Mouse (Mus musculus): Measurements from ENCODE around the gene Ophn1. TPM values are rescaled to one million over a fixed set of nuclear protein-coding genes. Genes with fewer than 3 reads are reported as not detected.

Ophn1 gene
- 40.2 and 40.8 TPM in 2 replicates for polyA plus RNA-seq (2015; fragmentation: Nextera tagmentation; extraction: Ambion mirVana)

DNA sequence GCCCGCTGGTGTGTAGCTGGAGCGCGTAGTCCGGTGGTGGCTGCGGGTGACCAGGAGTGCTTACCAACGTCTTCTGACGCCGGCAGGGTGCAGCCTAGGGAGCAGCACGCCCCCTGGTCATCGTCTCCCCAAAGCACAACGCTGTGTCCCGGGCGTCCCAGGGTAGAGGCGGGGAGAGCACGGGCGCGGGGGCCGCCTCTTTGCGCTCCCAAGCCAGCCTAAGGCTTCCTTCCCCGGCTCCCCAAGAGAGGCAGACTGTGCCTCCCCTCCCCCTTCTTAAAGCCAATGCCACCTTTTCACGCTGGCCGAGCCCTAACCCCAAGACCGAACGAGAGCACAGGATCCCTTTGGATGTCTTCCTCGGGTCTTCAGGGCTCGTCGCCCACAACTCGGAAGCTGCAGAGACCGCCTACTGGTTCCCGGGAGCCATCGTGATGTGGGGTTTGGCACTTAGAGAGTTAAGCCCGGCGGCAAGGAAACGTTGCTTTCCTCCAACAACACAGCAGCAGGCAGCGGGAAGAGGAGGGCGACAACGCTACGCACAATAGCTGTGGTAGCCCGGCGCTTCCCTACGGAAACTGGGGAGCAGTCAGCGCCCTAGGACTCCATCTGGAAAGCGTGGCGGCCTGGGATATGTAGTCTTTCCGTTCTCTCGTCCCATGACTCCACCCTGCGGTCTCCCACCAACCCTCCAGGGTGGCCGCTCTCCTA, at the start of gene Ophn1:
Ophn1 (minus strand) TSS at position 620 of the 711 bp plus-strand sequence.
- Histone ChIP-seq H3K4me1 (replicated peaks) (peaks cover 3% of the 10 kb centered on the region), H3K9me3 (no peaks in the 10 kb centered on the region), H3K4me3 (peak within 1 kb of the TSS; percentile 58), H3K27me3 (no peaks in the 10 kb centered on the region), H3K36me3 (no peaks in the 10 kb centered on the region), H3K27ac (replicated peaks) (peak within 1 kb of the TSS; percentile 88), H3K4me2 (peak within 1 kb of the TSS; percentile 56), H3K9ac (peak within 1 kb of the TSS; percentile 62)
- WGBS: 17% methylated on average over 43 of the region's 48 CpGs
- peak; percentile 96 for ATAC-seq (ENCODE audit: low FRiP score, low read depth)

- Histone ChIP-seq H3K4me1 (replicated peaks) (peaks cover 6% of the 10 kb centered on the region), H3K9me3 (no peaks in the 10 kb centered on the region), H3K27ac (replicated peaks) (peak overlapping the region; percentile 90), H3K4me2 (peak overlapping the region; percentile 56), H3K4me3 (peak overlapping the region; percentile 58), H3K36me3 (0 out of 2 replicates have a peak, but pooled peaks cover 6% of the 10 kb centered on the region), H3K9ac (peak overlapping the region; percentile 60), H3K27me3 (no peaks in the 10 kb centered on the region)
- 22% methylated on average over 57 of the region's 57 CpGs for WGBS
- ATAC-seq (ENCODE audit: low FRiP score, low read depth): peak; percentile 80
Measured at GRCm38 (mm10) chrX:98937555-98938294, 46.9 kb upstream of the Ophn1 start.

- Histone ChIP-seq H3K9me3 (no peaks in the 10 kb centered on the region), H3K4me2 (peak overlapping the region; percentile 58), H3K9ac (peak overlapping the region; percentile 60), H3K27me3 (no peaks in the 10 kb centered on the region), H3K36me3 (0 out of 2 replicates have a peak, but pooled peaks cover 1% of the 10 kb centered on the region), H3K4me3 (peak overlapping the region; percentile 58), H3K4me1 (replicated peaks) (peaks cover 6% of the 10 kb centered on the region), H3K27ac (replicated peaks) (peak overlapping the region; percentile 90)
- ATAC-seq (ENCODE audit: low FRiP score, low read depth): peak; percentile 96
- WGBS: 21% methylated on average over 66 of the region's 66 CpGs
Measured at GRCm38 (mm10) chrX:98936707-98937554, 46.1 kb upstream of the Ophn1 start.

- no peak for ATAC-seq (ENCODE audit: low FRiP score, low read depth)
- H3K9me3 ChIP-seq: no peaks in the 10 kb centered on the region
- no peaks in the 10 kb centered on the region for H3K27me3 ChIP-seq
- peak within 1 kb of the TSS; percentile 60 for H3K9ac ChIP-seq
- peak within 1 kb of the TSS; percentile 90 for H3K27ac ChIP-seq (replicated peaks)
- peaks cover 6% of the 10 kb centered on the region for H3K4me1 ChIP-seq (replicated peaks)
- H3K4me2 ChIP-seq: peak within 1 kb of the TSS; percentile 58
- H3K36me3 ChIP-seq: no peaks in the 10 kb centered on the region
- WGBS: 71% methylated on average over 3 of the region's 3 CpGs
- H3K4me3 ChIP-seq: peak within 1 kb of the TSS; percentile 58
Measured at GRCm38 (mm10) chrX:98936101-98936500, 45.3 kb upstream of the Ophn1 start, which contains the start of gene Yipf6. TSS of gene Yipf6 (plus strand) at chrX:98936316.

GRCm38 (mm10) chrX:98919423-98919822, 28.6 kb upstream of the Ophn1 start:
- Histone ChIP-seq H3K27me3 (0 out of 2 replicates have a peak, but pooled peaks cover 5% of the 10 kb centered on the region), H3K4me3 (no peak overlapping the region), H3K4me1 (replicated peaks) (no peaks in the 10 kb centered on the region), H3K4me2 (no peak overlapping the region), H3K9ac (no peak overlapping the region), H3K36me3 (no peaks in the 10 kb centered on the region), H3K27ac (replicated peaks) (no peak overlapping the region), H3K9me3 (no peaks in the 10 kb centered on the region)
- 18% methylated on average over 6 of the region's 6 CpGs for WGBS
- ATAC-seq (ENCODE audit: low FRiP score, low read depth): no peak

DNA sequence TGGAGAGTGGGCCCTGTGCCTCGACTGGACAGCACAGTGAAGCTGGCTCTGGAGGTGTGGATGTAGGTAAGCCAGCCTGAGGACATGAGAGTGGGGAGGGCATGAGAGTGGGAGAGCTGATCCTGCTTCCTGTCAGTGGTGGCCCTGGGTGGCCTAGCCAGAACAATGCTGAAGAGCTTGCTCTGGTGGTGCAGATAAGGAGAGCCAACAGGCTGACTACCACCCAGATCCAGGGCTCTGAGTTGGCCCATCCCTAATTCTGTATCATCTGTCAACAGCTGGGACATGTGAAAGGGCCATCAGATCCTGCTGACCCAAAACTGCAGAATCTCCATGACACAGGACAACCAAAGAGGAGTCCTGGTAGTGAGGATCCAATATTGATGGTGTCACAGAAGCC, 18.1 kb upstream of the Ophn1 start:
- Histone ChIP-seq H3K27ac (replicated peaks) (no peak overlapping the region), H3K9ac (no peak overlapping the region), H3K4me3 (no peak overlapping the region), H3K4me2 (no peak overlapping the region), H3K27me3 (no peaks in the 10 kb centered on the region), H3K36me3 (no peaks in the 10 kb centered on the region), H3K9me3 (no peaks in the 10 kb centered on the region), H3K4me1 (replicated peaks) (no peaks in the 10 kb centered on the region)
- no peak for ATAC-seq (ENCODE audit: low FRiP score, low read depth)
- WGBS: 50% methylated on average over 1 of the region's 1 CpGs

DNA sequence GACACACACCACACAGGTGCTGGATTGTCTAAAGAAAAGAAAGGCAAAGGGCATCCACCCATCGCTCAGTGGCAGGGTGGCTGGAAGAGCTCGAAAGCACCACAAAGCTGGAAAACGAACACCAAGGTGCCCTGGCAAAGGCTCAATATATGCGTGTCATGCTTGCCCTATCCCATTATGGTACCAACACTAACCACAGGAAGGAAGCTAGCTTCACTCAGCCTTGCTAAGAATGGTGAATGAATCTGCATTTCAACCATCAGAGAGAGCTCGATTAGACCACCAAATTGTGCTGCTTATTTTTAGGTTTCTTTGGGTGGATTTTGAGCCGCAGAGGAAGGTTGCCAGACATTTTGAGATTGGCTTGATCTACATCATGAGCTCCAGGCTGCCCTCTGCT, 13.4 kb upstream of the Ophn1 start:
- no peak for ATAC-seq (ENCODE audit: low FRiP score, low read depth)
- Histone ChIP-seq H3K36me3 (no peaks in the 10 kb centered on the region), H3K4me2 (no peak overlapping the region), H3K27ac (replicated peaks) (no peak overlapping the region), H3K27me3 (no peaks in the 10 kb centered on the region), H3K9ac (no peak overlapping the region), H3K9me3 (no peaks in the 10 kb centered on the region), H3K4me3 (no peak overlapping the region), H3K4me1 (replicated peaks) (no peaks in the 10 kb centered on the region)
- WGBS: 91% methylated on average over 6 of the region's 6 CpGs

DNA sequence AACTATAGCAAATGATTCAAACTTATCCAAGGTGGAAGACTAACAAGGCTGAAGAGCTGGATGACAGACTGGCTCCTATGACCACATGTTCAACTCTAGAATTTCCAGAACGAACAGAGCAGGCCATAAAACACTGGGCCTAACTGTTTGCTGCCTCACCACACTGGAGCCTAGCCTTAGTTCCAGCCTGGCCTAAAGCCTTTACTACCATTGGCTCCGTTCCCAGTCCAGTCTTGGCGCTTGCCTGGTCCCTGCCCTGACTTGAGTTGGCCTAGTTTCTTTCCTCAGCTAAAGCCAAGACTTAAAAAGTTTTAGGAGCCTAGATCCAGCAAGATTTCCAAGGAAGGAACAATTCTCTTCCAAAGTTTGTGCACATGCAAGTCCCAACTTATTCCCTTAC, 7.5 kb upstream of the Ophn1 start:
- Histone ChIP-seq H3K36me3 (no peaks in the 10 kb centered on the region), H3K4me3 (no peak overlapping the region), H3K27me3 (no peaks in the 10 kb centered on the region), H3K4me1 (replicated peaks) (no peaks in the 10 kb centered on the region), H3K9ac (no peak overlapping the region), H3K27ac (replicated peaks) (no peak overlapping the region), H3K4me2 (no peak overlapping the region), H3K9me3 (no peaks in the 10 kb centered on the region)
- 77% methylated on average over 3 of the region's 3 CpGs for WGBS
- ATAC-seq (ENCODE audit: low FRiP score, low read depth): no peak

DNA sequence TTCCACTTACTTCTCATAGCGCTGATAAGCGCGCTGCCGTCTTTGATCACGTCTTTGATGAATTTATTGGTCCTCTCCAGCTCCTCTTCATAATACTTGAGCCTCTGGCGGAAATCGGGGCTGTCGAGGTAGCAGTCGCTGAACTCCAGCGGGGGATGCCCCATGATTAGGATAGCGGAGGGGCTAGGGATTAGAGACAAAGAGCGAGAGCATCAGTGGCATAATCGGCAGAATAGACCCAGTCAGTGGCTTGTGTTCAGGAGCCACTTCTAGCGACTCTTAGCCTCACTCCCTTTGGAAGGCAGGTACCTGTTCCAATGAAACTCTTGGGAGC, 786 bp downstream of the Ophn1 start:
- Histone ChIP-seq H3K4me1 (replicated peaks) (peaks cover 3% of the 10 kb centered on the region), H3K9ac (peak overlapping the region; percentile 62), H3K9me3 (no peaks in the 10 kb centered on the region), H3K4me3 (peak overlapping the region; percentile 58), H3K4me2 (peak overlapping the region; percentile 56), H3K36me3 (no peaks in the 10 kb centered on the region), H3K27me3 (no peaks in the 10 kb centered on the region), H3K27ac (replicated peaks) (peak overlapping the region; percentile 88)
- no peak; the same call in 1 of the 2 replicates for ATAC-seq (ENCODE audit: low FRiP score, low read depth)
- WGBS: 19% methylated on average over 14 of the region's 14 CpGs

GRCm38 (mm10) chrX:98881983-98882382, 8.8 kb downstream of the Ophn1 start:
- Histone ChIP-seq H3K27me3 (no peaks in the 10 kb centered on the region), H3K9ac (no peak overlapping the region), H3K4me3 (no peak overlapping the region), H3K27ac (replicated peaks) (no peak overlapping the region), H3K9me3 (no peaks in the 10 kb centered on the region), H3K36me3 (no peaks in the 10 kb centered on the region), H3K4me2 (no peak overlapping the region), H3K4me1 (replicated peaks) (peaks cover under 1% of the 10 kb centered on the region; the same call in 1 of the 2 replicates)
- no peak for ATAC-seq (ENCODE audit: low FRiP score, low read depth)
- 85% methylated on average over 2 of the region's 2 CpGs for WGBS

DNA sequence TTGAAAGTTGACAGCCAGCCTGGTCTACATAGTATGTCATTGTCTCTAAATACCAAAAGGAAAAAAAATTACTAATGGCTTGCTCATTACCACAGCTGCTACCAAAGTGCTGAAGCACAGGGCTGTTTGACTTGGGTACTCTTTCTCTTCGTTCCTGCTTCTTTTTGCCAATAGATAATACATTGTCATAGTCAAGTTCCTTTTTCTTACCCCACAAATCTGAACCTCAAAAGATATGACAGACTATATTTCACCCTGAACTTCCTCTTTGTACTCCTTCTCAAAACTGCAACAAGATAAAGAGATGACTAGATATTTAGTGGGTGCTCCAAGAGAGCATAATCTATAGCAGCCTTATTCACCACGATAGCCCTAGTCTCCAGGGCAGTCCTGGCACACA, 9.7 kb downstream of the Ophn1 start:
- Histone ChIP-seq H3K27me3 (no peaks in the 10 kb centered on the region), H3K9me3 (no peaks in the 10 kb centered on the region), H3K36me3 (no peaks in the 10 kb centered on the region), H3K4me1 (replicated peaks) (no peaks in the 10 kb centered on the region), H3K27ac (replicated peaks) (no peak overlapping the region), H3K9ac (no peak overlapping the region), H3K4me2 (no peak overlapping the region), H3K4me3 (no peak overlapping the region)
- 88% methylated on average over 2 of the region's 2 CpGs for WGBS
- no peak for ATAC-seq (ENCODE audit: low FRiP score, low read depth)
